Mouse (Mus musculus): Measurements from ENCODE around the gene Klhdc1. TPM values are rescaled to one million over a fixed set of nuclear protein-coding genes. Genes with fewer than 3 reads are reported as not detected.

Klhdc1 gene
- polyA plus RNA-seq, 1 experiment: 5.9 TPM

DNA sequence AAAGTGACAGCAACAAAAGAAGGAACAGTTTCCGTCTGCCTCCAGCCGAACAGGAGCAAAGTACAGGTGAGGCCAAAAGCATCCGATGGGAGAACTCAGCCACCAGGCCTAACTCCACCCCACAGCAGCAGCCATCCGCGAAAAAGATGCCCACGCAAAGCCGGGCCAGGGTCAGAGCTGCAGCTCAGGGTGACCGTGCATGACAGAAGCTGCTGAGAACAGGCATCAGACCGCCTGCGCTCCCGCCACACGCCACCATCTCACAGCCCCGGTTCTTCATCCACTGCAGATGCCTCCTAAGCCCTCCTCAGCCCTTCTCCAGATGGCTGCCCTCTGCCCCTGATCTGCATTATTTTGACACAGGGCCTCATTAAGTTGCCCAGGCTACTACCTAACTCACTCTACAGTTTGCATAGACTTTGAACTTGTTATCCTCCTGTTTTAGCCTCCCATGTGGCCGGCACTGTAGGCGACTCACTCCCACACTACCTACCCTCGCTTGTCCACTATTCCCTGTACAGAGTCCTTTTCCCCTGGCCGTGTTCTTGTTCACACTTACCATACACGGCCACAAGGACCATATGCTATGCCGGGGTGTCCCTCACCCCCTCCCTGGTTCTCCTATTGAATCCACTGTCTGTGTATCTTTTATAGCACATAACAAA is 20.2 kb upstream of the Klhdc1 start:
- Histone ChIP-seq H3K4me3 (ENCODE audit: insufficient read depth, low read length) (no peak overlapping the region), H3K4me1 (ENCODE audit: control insufficient read depth, insufficient read depth, low read length) (no peaks in the 10 kb centered on the region), H3K27ac (ENCODE audit: insufficient read depth, low read length) (no peak overlapping the region)
- TF ChIP-seq POLR2A (IDR thresholded peaks at IDR 0.05; ENCODE audit: low read depth, low read length) (no peak), CTCF (IDR thresholded peaks at IDR 0.05; ENCODE audit: borderline replicate concordance, insufficient read depth, low read length) (no peak)

DNA sequence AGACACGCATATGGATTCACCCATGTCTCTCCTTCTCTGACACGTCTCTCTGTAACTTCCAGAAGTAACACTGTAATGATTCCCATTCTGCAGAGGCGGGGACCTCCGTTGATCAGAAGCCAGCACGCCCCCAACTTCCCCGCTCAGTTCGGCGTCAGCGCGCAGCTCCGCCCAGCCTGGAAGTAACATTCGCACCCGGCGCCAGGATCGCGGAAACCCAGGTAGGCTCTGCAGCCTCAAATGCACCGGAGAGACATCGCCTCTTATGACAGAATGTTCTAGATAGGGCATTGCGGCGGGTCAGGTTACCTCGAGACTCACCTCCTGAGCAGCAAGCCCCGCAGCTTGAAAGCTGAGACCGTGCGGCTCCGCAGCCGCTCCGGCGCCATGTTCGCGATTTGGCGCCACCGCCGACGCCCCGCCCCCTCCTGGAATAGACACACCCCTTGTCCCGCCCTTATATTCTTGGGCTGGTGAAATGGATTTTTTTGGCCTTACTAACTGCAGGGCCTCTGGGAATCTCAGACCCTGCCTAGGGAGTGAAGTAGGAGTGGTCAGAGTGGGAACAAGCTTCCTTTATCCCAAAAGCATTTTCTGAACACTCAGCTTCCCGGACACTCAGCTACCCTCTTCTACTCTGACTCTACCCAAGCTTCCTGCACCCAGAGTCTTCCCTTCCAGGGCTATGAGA is 13.1 kb upstream of the Klhdc1 start, which contains the start of gene Pole2:
Gene Pole2 (minus strand): TSS at position 420 of the 691 bp plus-strand sequence.
- peak within 1 kb of the TSS; percentile 80 for H3K27ac ChIP-seq (ENCODE audit: insufficient read depth, low read length)
- peak within 1 kb of the TSS; percentile 62 for H3K4me3 ChIP-seq (ENCODE audit: insufficient read depth, low read length)
- peak; percentile 42 for TF ChIP-seq POLR2A (IDR thresholded peaks at IDR 0.05; ENCODE audit: low read depth, low read length)
- no peak for TF ChIP-seq CTCF (IDR thresholded peaks at IDR 0.05; ENCODE audit: borderline replicate concordance, insufficient read depth, low read length)
- no peaks in the 10 kb centered on the region for H3K4me1 ChIP-seq (ENCODE audit: control insufficient read depth, insufficient read depth, low read length)

DNA sequence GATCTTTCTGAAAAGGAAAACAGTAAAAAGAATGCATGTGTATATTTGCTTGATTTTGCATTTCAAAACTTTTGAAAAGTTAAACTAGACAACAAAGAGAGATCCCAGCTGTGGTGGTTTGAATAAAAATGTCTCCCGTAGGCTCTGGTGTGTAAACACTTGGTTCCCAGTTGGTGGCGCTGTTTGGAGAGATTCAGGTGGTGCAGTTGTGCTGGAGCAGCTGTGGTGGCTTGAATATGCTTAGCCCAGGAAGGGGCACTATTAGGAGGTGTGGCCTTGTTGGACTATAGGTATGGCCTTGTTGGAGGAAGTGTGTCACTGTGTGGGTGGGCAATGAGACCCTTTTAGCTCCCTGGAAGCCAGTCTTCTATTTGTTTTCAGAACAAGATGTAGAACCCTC is 11.7 kb upstream of the Klhdc1 start:
- Histone ChIP-seq H3K27ac (ENCODE audit: insufficient read depth, low read length) (no peak overlapping the region), H3K4me3 (ENCODE audit: insufficient read depth, low read length) (no peak overlapping the region)
- TF ChIP-seq CTCF (IDR thresholded peaks at IDR 0.05; ENCODE audit: borderline replicate concordance, insufficient read depth, low read length) (no peak), POLR2A (IDR thresholded peaks at IDR 0.05; ENCODE audit: low read depth, low read length) (no peak)

DNA sequence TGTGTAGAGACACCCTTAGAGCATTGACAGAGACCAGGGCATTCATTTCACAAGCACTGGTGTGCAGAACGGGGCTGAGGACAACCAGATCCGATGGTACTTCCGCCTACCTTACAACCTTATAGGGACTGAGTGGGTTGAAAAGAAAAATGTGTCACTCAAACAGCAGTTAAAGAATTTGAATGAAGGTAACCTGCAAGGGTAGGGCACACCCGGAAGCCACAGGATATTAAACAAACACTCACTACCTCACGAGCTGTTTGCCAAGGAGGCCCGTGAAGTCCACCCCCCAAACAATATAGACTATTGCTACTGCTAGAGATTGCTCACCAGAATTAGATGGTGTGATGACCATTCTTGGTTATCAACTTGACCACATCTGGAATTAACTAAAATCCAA is 5.2 kb upstream of the Klhdc1 start:
- no peak overlapping the region for H3K4me3 ChIP-seq (ENCODE audit: insufficient read depth, low read length)
- no peaks in the 10 kb centered on the region; the same call in none of the 2 replicates for H3K4me1 ChIP-seq (ENCODE audit: control insufficient read depth, insufficient read depth, low read length)
- TF ChIP-seq POLR2A (IDR thresholded peaks at IDR 0.05; ENCODE audit: low read depth, low read length): no peak
- no peak for TF ChIP-seq CTCF (IDR thresholded peaks at IDR 0.05; ENCODE audit: borderline replicate concordance, insufficient read depth, low read length)
- peak overlapping the region; percentile 44; the same call in 1 of the 2 replicates for H3K27ac ChIP-seq (ENCODE audit: insufficient read depth, low read length)

More for the DNA sequence above, 11.7 kb upstream of the Klhdc1 start:
- no peaks in the 10 kb centered on the region for H3K4me1 ChIP-seq (ENCODE audit: control insufficient read depth, insufficient read depth, low read length)

DNA sequence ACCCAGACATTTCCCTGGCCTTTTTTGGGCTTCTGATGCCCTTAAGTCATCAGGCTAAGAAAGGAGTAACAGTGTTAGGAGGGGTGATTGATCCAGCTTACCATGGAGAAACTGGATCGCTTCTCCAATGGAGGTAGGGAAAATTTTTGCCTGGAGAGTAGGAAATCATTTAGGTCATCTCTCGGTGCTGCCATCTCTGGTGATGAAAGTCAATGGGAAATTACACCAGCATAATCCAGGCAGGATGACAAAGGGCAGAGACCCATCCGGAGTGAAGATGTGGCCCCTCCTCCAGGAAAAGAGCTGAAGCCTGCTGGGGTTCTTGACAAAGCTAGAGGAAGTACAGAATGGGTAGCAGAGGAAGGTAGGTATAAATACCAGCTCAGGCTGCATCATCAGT is 2.7 kb upstream of the Klhdc1 start:
- Histone ChIP-seq H3K4me1 (ENCODE audit: control insufficient read depth, insufficient read depth, low read length) (no peaks in the 10 kb centered on the region; the same call in none of the 2 replicates), H3K4me3 (ENCODE audit: insufficient read depth, low read length) (no peak overlapping the region), H3K27ac (ENCODE audit: insufficient read depth, low read length) (no peak overlapping the region)
- TF ChIP-seq POLR2A (IDR thresholded peaks at IDR 0.05; ENCODE audit: low read depth, low read length) (no peak), CTCF (IDR thresholded peaks at IDR 0.05; ENCODE audit: borderline replicate concordance, insufficient read depth, low read length) (no peak)

DNA sequence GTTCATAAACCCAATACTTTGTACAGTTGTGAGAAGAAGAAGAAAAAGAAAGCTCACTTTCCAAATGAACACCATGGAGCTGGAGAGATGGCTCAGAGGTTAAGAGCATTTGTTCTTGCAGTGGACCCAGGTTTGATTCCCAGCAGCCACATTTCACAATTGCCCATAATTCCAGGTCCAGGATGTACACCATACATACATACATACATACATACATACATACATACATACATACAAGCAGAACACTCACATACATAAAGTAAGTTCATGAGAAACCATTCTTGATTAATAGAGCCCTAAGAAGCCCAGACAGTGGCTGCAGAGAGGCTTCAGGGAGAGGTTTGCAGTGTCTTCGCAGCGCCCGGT is 412 bp downstream of the Klhdc1 start:
- H3K4me3 ChIP-seq (ENCODE audit: insufficient read depth, low read length): peak overlapping the region; percentile 69
- TF ChIP-seq POLR2A (IDR thresholded peaks at IDR 0.05; ENCODE audit: low read depth, low read length): no peak
- TF ChIP-seq CTCF (IDR thresholded peaks at IDR 0.05; ENCODE audit: borderline replicate concordance, insufficient read depth, low read length): no peak
- peak overlapping the region; percentile 6 for H3K27ac ChIP-seq (ENCODE audit: insufficient read depth, low read length)
- no peaks in the 10 kb centered on the region; the same call in none of the 2 replicates for H3K4me1 ChIP-seq (ENCODE audit: control insufficient read depth, insufficient read depth, low read length)

DNA sequence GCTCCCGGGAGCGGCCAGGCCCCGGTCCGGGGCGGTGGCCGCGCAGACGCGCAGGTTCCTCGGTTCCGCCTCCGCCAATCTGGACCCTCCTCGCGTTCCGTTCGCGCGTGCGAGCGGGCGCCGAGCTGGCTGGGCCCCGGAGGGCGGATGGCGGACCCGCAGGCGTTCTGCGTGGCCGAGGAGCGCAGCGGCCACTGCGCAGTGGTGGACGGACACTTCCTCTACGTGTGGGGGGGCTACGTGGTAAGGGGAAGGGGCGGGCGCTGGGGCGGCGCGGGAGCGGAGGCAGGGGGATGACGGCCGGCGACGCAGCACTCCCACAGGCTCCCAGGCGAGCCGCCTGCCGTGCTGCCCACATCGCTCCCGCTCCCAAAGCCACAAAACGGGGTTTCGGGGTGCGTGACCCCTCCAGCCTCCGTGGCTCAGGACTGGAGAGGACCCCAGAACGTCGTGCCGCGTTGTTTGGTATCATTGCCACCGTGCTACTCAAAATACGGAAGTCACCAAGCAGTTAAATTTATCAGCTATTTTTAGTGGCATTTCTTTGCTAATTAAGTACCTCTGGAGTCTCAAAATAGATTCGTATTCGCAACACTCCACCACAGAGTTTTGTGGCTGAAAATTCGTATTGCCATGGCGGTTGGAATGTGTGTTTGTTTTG is 925 bp downstream of the Klhdc1 start:
- TF ChIP-seq POLR2A (IDR thresholded peaks at IDR 0.05; ENCODE audit: low read depth, low read length): peak; percentile 97
- no peak for TF ChIP-seq CTCF (IDR thresholded peaks at IDR 0.05; ENCODE audit: borderline replicate concordance, insufficient read depth, low read length)
- Histone ChIP-seq H3K27ac (ENCODE audit: insufficient read depth, low read length) (peak overlapping the region; percentile 6), H3K4me1 (ENCODE audit: control insufficient read depth, insufficient read depth, low read length) (no peaks in the 10 kb centered on the region; the same call in none of the 2 replicates), H3K4me3 (ENCODE audit: insufficient read depth, low read length) (peak overlapping the region; percentile 69)

DNA sequence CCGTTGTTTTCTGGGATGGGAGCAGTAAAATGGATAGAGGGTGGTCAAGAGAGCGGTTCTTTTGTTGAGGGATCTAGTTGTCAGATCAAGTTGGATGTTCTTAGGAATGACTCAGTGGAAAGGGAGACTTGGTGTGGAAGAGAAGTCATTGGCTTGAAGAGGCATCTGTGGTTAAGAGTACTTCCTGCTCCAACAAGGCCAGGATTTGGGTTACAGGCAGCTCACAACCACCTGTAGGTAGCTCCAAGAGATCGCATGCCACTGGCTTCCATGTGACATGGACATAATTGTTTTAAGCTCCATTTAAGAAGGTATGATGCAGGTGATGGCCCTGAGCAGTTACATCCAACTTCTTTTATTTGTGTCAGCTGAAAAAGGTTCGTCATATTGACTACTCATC is 8.8 kb downstream of the Klhdc1 start:
- no peak overlapping the region for H3K27ac ChIP-seq (ENCODE audit: insufficient read depth, low read length)
- no peak for TF ChIP-seq POLR2A (IDR thresholded peaks at IDR 0.05; ENCODE audit: low read depth, low read length)
- TF ChIP-seq CTCF (IDR thresholded peaks at IDR 0.05; ENCODE audit: borderline replicate concordance, insufficient read depth, low read length): no peak

DNA sequence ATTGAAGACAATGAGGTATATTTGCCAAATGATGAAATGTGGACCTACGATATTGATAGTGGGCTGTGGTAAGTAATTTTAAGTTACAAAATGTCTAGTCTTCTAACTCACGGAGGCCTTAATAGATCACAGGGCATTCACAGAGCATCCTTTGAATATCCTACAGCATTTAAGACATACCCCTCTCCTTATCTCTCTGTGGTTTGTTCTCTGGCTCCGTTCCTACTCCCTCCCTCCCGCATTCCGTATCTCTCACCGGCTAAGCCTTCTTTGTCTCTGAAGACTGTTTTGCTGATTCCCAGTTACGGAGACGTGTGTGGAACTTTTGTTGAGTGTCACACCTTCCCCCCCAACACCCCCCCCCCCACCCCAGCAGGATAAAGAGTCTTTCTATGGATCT is 9.8 kb downstream of the Klhdc1 start:
- Histone ChIP-seq H3K4me3 (ENCODE audit: insufficient read depth, low read length) (no peak overlapping the region), H3K27ac (ENCODE audit: insufficient read depth, low read length) (no peak overlapping the region), H3K4me1 (ENCODE audit: control insufficient read depth, insufficient read depth, low read length) (no peaks in the 10 kb centered on the region)
- TF ChIP-seq POLR2A (IDR thresholded peaks at IDR 0.05; ENCODE audit: low read depth, low read length) (no peak), CTCF (IDR thresholded peaks at IDR 0.05; ENCODE audit: borderline replicate concordance, insufficient read depth, low read length) (no peak)

More for the DNA sequence above, 8.8 kb downstream of the Klhdc1 start:
- Histone ChIP-seq H3K4me1 (ENCODE audit: control insufficient read depth, insufficient read depth, low read length) (no peaks in the 10 kb centered on the region), H3K4me3 (ENCODE audit: insufficient read depth, low read length) (no peak overlapping the region)

All from embryonic fibroblast, embryonic 13.5 days (primary cell).